Mouse (Mus musculus): ENCODE measurements around the gene Zbtb49. TPM values are rescaled to one million over a fixed set of nuclear protein-coding genes. Genes with fewer than 3 reads are reported as not detected.

Zbtb49 gene
- 1 to 10 TPM; 2.4 to 2.6 TPM for total RNA-seq (2021)
- long read RNA-seq, experiment 1, partial matches to known transcripts = 1 of 2 reads
- long read RNA-seq, experiment 1, other reads (novel, unspliced or antisense) = 0 of 2 reads
- long read RNA-seq, experiment 2, partial matches to known transcripts = 0 of 5 reads
- long read RNA-seq, experiment 2, other reads (novel, unspliced or antisense) = 4 of 5 reads

GRCm38 (mm10) chr5:38220328-38220912 is at the start of gene Zbtb49, which contains the start of gene Lyar:
Gene Zbtb49, minus strand, starts transcription at chr5:38220457.
Gene Lyar, plus strand, starts transcription at chr5:38220470.
- peak; percentile 92 for DNase-seq

DNA sequence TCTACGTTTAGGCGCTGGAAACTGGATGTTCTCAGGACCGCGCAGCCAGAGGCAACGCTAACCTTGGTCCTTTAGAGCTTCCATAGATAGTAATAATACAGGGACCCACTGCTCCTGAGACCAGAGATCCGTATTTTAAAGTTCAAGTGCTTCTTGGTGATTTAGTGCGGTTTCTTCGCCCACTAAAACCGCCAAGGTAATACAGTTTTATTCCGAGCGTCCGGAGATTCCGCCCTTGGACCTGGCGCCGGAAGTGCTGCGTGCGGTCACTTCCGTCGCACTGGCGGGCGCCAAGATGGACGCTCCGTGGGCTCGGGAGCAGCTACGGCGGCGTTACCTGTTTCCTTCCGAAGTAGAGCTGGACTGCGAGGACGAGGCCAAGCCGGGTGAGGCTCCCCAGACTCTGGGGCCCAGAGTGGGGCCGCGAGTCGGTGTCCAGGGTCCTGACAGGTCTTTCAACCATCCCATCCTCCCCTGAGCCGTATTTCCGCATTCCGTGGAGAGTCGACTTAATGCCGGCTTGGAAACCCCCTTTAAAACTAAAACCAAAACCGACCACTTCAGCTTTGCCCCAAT is 39.9 kb upstream of the Zbtb49 start, which contains the start of gene Tmem128:
TSS of gene Tmem128 (plus strand) at position 79 of the 576 bp plus-strand sequence.
- DNase-seq = peak; percentile 40

- DNase-seq = no peak
Observed at GRCm38 (mm10) chr5:38259455-38260106, 39.3 kb upstream of the Zbtb49 start.

DNA sequence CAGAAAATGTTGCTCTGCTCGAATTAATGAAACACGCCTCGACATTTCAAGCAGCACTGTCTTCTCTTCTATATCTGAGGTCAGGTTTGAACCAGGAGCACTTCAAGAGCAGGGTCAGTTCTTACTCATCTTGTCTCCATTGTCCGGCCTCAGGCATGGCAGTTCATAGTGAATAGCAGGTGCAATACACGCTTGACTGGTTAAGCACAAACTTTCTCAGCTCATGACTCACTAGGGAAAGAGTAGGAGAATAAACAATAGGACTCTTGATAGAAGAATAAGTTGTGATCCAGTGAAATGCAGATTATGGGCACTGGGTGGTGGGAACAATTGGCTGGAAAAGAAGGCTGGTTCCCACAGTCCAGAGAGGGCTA is 38.5 kb upstream of the Zbtb49 start:
- no peak for DNase-seq

- no peak for DNase-seq
Observed at GRCm38 (mm10) chr5:38258034-38258772, 37.9 kb upstream of the Zbtb49 start.

DNA sequence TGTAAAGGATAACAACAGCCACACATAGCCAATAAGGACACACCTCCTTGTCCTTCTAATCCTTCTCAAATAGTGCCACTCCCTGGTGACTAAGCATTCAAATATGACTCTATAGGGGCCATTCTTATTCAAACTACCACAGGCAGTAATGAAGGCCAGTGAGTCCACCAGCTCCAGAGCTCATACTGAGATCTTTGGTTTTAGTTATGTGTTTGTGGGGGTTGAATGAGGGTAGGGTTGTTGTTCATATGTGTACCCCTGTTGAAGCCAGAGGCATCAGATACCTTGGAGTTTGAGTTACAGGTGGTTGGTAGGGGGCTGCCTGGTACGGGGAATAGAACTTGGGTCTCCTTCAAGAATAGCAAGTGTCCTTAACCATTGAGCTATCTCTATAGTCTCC is 36.3 kb upstream of the Zbtb49 start:
- no peak for DNase-seq

DNA sequence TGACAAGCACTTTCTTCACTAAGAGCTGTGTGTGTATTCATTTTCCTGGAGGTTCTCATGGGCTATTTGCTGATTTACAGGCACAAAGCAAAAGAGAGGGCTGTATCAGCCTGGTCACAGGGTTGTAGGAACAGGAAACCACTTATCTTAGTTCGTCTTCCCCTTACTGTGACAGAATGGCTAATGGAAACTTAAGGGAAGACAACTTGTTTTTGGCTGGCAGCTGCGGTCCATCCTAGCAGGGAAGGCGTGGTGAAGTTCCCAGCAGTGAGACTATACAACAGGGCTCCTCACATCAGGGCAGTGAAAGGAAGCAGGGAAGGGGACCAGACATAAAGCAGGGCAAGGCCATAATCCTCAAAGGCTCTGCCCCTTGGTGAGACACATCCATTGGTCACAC is 35.4 kb upstream of the Zbtb49 start:
- no peak for DNase-seq

- no peak for DNase-seq
Observed at GRCm38 (mm10) chr5:38255195-38255594, 34.9 kb upstream of the Zbtb49 start.

GRCm38 (mm10) chr5:38241966-38242365 is 21.7 kb upstream of the Zbtb49 start:
- no peak for DNase-seq

DNA sequence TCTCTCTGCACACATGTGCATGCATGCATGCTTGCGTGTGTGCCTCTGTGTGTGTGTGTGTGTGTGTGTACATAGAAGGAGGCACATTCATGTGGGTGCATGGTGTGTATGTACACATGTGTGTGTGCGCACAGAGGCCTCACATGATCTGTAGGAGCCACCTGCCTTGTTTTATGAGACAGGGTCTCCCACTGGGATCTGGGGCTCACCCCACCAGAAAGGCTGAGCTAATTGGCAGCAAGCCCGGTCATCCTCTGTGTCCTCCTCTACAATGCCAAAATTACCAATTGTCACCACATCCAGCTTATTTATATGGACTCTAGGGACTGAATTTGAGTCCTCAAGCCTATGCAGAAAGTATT is 21.2 kb upstream of the Zbtb49 start:
- DNase-seq = no peak

- DNase-seq = no peak
Observed at GRCm38 (mm10) chr5:38240727-38241472, 20.6 kb upstream of the Zbtb49 start.

DNA sequence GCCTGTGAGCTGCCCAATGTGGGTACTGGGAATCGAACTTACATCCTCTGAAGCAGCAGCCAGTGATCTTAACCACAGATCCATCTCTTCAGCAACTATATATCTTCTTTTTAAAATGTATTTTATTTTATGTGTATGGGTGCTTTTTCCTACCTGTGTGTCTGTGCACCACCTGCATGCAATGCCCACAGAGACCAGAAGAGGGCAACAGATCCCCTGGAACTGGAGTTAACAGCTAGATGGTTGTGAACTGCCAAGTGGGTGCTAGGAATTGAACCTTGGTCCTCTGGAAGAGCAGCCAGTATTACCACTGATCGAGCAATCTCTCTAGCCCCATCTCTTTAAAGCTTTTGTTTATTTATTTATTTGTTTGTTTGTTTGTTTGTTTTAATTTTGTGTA is 16.4 kb upstream of the Zbtb49 start:
- no peak for DNase-seq

- DNase-seq = no peak
Observed at GRCm38 (mm10) chr5:38235422-38235821, 15.2 kb upstream of the Zbtb49 start.

- DNase-seq = no peak
Observed at GRCm38 (mm10) chr5:38219771-38220307, 418 bp downstream of the Zbtb49 start.

DNA sequence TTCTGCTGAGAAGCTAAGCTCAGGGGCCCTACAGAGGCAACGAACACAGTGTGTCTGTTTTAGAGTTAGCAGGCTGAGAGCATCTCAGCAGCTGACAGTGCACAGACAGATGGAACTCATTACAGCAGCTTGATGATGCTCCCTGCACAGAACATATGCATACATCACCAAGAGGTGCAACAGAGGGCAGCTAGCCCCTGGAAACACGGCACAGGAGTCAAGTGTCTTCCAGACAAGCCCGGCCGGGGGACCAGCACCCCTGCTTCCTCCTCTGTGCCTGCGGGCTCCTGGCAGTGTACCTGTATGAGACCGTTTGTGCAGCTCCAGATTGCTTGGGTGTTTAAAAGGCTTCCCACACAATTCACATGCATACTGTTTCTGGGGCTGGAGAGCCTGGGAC is 7.2 kb downstream of the Zbtb49 start:
- DNase-seq = no peak

DNA sequence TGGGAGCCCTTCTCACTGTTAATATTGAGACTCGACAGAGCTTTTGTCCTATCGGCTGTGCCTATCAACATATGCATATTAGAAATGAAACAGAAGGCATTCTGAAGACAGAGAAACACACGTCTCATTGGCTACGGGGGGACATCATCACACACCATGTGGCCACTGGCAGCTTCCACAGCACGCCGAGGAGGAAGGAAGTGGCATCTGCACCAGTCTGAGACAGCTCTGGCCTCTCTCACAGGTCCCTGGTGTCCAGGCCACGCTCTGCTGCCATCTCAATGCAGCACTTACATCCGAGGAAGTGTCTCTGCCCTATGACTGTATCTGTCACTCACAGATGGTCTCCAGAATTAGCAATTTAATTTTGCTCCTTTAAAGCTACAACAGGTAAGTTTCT is 8.6 kb downstream of the Zbtb49 start:
- DNase-seq = no peak

GRCm38 (mm10) chr5:38208985-38209384 is 11.3 kb downstream of the Zbtb49 start:
- no peak for DNase-seq

- no peak for DNase-seq
Observed at GRCm38 (mm10) chr5:38205303-38205726, 14.9 kb downstream of the Zbtb49 start.

GRCm38 (mm10) chr5:38199686-38200085 is 20.6 kb downstream of the Zbtb49 start:
- no peak for DNase-seq

DNA sequence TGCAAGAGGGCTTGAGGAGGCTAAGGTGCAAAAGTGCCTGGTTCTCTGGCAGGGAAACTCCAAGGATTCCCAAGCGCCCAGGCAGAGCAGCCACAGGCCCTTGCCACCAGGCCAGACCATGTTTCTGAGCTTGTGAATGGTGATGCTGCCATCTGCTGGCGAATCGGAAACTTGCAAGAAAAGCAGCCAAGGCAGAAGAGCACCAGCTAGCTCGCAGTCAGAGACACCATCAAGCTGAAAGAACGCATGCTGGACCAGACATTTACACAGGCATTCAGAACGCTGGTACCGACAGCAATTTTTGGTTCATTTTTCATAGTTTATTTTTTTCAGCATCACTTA is 22.8 kb downstream of the Zbtb49 start:
- peak; percentile 53 for DNase-seq

DNA sequence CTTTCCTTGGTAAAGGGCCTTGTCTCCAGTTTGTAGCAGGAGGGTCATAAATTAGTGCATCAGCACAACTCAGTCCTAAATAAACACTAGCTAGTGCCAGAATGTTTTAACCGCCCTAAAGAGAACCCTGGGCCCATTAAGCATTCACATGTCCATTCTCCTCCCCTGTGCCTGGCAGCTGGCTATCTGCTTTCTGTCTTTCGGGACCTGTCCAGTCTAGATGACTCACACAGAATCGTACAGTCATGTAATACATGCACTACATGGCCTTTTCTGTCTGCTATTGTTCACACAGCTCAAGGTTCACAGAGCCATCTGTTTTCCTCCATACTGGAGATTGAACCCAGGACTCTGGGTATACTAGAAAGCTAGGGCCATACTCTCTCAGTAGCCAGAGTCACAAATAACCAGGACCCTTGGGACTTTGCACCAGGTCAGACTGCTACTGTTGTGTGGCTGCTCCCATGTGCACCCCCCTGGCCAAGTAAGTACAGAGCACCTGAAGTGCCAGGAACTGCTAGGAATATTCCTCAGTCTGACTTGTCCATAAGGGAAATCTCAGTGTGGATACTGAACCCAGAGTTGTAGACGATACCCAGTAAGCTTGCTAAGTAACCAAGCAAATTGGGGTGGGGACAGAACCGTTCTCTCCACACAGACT is 23.3 kb downstream of the Zbtb49 start:
- no peak for DNase-seq

Measured in gastrocnemius, postnatal 25 days (tissue).